Mouse (Mus musculus): Measurements from ENCODE around the gene Zfp979.
"Not testable (repeated sequence)": the region's sequence is repeated elsewhere in the genome, so short reads cannot be mapped to it uniquely, and the experiment has no call there.

The Zfp979 gene

DNA sequence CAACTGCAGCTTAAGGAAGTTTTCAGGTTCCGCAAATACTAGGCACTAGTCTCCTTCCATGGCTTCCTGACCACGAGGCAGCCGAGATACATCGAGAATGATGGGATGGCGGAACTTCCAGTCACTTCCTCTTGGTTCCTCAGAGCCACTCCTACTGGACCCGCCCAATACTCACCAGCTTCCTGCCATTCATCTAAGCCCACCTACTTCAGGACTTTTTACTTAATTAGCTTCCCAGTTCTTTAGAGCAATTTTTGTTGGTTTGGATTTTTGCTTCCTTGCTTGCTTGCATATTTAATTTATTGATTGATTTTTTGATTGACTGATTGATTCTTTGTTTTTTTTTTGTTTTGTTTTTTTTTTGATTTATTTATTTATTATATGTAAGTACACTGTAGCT is at the start of gene Zfp979:
TSS of gene Zfp979 (minus strand) at position 101 of the 400 bp plus-strand sequence.
- DNase-seq, result not testable (repeated sequence)

DNA sequence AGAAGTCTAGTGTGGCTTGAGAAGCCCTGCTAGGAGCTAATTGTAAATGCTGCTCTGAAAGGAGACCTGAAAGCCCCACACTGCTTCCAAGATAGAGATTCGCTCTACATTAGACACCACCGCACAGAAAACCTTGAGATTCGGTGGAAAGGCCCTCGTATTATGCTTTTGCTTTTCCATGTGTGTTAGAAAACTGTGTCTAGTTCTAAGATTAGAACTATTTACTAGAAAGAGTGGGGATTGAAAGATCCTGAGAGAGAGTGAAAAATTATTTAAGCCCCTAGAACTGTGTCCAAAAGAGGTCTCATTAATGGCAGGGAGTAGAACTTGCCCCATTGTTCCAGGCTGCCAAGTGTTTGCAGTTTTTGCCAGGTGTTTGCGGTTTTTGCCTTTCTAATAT is 12.9 kb upstream of the Zfp979 start:
- not testable (repeated sequence) for DNase-seq

DNA sequence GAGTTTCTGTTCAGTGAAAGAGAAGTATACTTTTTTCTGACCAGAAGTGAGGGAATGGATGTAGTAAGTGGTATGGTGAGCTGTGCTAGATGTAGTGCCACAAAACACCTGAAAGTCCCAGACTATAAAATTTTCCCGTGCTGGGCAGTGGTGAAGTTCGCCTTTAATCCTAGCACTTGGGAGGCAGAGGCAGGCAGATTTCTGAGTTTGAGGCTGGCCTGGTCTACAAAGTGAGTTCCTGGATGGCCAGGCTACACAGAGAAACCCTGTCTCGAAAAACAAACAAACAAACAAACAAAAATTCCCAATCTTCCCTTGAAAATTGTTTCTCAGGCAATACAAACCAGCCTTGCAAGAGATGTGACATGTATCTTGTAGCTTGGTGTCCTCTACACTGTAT is 5.1 kb upstream of the Zfp979 start:
- not testable (repeated sequence) for DNase-seq

DNA sequence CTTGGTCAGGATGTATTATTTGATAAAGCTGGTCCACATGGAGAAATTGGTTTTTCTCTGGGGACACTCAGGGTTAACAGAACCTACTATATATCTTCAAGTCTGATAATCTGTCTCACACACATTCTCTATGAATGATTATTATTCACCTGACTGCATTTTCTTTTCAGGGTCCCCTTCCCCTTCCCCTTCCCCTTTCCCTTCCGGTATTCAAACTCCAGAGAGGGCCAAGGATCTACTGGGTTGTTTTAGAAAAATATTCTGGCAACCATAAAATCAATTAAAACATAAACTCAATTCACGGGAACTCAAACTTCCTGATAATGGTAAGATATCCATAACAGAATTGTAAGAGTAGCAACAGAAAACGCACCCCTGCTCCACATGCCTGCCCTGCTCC is 381 bp downstream of the Zfp979 start:
- not testable (repeated sequence) for DNase-seq

DNA sequence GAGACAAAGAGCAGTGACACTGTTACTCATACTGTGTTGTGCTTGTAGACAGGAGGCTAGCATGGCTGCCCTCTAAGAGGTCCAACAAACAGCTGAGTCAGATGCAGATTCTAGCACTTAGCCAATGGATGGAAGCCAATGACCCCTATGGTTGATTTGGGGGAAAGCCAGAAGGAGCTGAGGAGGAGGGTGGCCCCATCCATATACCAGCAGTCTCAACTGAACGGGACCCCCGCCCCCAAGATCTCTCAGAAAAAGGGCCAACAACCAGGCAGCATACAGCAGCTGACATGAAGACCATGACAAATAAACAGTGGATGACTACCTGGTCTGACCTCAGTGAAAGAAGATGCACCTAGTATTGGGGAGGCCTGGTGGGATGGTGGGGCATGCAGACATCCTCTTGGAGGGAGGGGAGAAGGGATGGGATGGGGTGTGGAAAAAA is 8.5 kb downstream of the Zfp979 start:
- DNase-seq, result not testable (repeated sequence)

DNA sequence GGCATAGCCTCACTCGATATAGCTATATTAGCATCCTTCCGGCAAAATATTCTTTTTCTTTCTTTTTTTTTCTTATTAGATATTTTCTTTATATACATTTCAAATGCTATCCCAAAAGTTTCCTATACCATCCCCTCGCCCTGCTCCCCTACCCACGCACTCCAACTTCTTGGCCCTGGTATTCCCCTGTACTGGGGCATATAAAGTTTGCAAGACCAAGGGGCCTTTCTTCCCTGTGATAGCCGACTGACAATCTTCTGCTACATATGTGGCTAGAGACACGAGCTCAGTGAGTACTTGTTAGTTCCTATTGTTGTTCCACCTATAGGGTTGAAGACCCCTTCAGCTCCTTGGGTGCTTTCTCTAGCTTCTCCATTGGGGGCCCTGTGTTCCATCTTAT is 35.8 kb downstream of the Zfp979 start:
- DNase-seq, result not testable (repeated sequence)

DNA sequence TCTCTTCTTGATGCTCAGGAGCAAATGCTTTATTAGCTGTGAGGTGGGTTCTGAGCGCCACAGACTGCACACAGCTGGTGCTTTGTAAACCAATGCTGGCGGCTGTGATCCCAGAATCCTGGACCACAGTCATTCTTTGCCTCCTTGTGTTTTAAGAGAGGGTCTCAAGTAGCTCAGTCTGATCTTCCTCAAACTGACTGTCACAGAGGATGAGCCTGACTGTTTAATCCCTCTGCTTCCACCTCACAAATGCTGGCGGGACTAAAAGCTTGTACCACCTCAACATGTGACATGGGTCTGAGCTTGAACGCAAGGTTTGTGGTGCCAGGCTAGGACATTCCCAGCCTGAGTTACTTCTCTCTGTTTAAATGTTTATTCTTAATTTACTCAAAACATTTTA is 36.8 kb downstream of the Zfp979 start:
- DNase-seq, result no peak

DNA sequence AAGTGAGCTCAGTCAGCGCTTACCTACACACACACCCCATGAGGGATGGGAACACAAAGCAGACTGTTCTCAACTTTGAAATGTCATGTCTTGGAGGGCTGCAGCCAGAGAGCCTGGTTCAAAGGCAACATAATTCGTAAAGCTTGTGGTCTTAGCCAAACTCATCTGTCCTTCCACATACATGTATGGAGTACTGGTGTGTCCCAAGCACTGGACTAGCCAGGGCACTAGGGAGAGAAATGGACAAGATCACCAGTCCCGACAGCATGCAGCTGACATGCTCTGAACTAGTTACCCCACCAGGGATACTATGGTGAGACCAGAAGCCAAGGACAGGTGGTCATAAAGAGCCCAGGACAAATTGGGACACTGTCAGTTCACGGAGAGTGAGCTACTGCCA is 38.5 kb downstream of the Zfp979 start:
- no peak for DNase-seq

DNA sequence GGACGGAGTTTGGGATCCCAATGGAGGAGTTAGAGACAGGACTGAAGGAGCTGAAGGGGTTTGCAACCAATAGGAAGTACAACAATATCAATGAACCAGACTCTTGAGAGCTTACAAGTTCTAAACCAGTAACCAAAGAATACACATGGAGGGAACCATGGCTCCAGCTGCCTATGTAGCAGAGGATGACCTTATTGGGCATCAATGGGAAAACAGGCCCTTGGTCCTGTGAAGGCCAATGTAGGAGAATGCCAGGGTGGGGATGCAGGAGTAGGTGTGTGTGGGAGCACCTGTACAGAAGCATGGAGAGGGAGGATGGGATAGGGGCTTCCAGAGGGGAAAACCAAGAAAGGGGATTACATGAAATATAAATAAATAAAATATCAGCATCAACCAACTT is 40.4 kb downstream of the Zfp979 start:
- no peak for DNase-seq

DNA sequence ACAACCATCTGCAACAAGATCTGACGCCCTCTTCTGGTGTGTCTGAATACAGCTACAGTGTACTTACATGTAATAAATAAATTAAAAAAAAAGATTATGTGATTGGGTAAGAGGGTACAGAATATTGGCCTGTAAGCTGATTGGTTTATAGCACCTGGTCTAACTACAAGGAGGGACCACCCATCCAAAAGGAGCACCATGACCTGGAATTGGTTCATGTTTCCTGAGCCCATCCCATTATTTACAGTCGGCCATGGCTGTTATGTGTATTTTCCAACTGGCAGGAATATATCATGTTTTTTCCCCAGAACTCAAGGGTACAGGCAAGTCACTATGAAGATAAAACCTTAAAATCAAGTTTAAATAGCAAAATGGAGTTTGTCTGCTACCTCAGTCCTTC is 43.5 kb downstream of the Zfp979 start:
- DNase-seq, result no peak

DNA sequence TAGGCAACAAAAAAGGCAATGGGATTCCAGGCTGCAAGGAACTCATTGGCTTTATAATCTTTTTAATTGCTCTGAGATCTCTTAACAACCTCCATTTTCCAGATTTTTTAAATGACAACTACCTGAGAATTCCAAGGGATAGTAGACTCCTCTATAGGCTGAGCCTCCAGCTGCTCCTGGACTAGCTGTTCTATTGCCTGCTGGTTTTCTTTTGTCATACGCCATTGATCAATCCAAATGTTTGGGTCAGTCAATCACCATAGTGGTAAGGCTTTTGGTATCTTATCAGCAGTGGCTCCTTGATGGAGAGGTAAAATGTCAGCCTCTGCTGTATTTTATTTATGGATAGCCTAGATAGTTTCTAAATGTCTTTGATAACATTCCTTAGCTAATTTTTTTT is 44.6 kb downstream of the Zfp979 start:
- DNase-seq, result no peak

DNA sequence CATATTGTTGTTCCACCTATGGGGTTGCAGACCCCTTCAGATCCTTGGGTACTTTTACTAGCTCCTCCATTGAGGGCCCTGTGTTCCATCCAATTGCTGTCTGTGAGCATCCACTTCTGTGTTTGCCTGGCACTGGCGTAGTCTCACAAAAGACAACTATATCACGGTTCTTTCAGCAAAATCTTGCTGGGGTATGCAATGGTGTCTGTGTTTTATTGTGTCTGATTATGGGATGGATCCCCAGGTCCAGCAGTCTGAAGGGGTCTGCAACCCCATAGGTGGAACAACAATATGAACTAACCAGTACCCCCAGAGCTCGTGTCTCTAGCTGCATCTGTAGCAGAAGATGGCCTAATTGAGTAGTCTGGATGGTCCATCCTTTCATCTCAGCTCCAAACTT is 47.7 kb downstream of the Zfp979 start:
- not testable (repeated sequence) for DNase-seq

DNA sequence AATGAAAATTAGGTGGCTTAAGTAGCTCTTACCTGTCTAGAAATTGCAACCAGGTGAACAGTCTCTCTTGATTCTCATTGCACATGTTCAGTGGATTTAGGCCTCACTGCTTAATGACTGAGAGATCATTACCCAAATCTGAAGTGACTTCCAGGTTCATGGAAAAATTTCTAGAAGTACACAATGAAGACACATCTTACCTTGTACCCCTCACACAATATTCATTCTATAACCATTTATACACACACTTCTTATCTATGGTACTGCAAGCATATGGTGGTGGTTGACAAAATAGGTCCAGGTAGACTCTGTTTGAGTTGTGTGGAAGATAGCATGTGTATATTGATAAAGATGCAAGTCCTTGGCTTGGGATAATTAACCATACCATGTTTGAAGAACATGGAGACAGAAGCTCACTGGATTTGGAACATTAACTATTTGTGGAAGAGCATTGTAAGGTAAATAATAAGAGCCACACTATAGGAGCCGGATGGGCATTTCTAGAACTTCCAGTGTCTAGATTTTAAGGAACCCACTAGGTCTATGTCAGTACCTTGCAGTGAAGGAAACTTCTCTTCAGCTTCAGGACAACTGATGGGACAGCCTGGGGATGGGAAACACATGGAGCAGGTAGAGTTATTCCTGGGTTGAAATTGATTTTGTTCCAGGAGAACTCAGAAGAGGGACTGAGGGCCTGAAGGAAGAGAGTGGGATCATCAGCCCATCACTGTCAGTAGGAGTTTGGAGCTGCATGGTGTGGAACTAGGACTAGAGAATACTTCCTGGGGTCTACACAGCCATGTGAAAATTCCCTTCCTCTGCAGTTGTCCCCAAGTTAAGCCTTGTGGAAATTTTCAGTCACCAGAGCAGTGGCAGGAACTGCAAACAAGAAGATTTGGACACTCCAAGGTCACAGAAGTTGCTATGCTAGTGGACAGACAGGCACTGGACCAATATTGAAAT is 55.5 kb downstream of the Zfp979 start:
- no peak for DNase-seq

DNA sequence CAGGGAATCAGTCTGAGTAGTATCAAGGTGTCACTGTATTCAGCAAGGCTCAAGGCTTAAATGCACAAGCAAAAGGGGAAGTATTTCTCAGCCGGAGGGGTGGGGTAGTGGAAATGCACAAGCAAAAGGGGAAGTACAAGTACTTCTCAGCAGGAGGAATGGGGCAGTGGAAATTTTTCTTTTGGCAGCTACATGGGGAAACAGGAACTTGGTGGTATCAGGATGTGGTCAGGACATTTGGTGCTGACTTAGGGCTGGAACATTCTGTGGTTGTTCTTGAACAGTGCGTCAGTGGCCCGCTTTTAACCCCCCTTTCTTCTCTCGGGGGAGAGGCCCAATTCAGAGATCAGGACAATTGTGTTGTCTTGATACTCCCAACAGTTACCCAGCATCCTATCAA is 62.9 kb downstream of the Zfp979 start:
- DNase-seq, result not testable (repeated sequence)

DNA sequence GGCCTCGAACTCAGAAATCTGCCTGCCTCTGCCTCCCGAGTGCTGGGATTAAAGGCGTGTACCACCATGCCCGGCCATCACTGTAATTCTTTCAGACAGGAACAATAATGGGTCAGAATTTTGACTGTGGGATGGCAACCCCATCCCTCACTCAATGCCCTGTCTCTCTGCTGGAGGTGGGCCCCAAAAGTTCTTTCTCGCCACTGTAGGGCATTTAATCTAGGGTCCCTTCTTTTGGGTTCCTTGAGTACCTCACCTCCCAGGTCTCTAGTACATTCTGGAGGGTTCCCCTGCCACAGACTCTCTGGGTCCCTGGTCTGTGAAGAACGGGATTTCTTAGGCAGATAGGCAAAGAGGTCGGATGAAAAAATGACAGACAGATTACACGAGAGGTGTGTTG is 71.2 kb downstream of the Zfp979 start:
- not testable (repeated sequence) for DNase-seq

DNA sequence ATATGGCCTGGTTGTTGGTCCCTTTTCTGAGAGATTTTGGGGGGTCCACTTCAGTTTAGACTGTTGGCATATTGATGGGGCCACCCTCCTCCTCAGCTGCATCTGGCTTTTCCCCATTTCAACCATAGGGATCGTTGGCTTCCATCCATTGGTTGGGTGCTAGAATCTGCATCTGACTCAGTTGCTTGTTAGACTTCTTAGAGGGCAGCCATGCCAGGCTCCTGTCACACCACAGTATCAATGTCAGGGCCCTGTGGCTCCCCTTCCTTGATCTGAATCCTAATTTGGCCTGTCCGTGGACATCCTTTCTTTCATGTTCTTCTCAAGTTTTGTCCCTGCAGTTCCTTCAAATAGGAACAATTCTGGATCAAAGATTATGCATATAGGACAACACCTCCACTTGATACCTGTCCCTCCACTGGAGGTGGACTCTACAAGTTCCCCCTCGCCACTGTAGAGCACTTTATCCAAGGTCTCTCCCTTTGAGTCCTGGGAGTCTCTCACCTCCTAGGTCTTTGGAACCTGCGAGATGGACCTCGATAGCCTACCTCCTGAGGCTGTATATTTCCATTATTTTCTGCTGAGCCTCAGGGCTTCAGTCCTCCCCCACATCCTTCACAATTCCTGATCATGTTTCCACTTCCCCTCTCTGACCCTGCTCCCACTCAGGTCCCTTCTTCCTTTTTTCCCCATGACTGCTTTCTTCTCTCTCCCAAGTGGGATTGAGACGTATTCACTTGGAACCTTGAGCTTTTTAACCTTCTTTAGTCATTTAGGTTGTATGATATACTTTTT is 76.7 kb downstream of the Zfp979 start:
- no peak for DNase-seq
